Comparison of ENCODE assay signal across 8 mouse cellular contexts in the genomic region with DNA sequence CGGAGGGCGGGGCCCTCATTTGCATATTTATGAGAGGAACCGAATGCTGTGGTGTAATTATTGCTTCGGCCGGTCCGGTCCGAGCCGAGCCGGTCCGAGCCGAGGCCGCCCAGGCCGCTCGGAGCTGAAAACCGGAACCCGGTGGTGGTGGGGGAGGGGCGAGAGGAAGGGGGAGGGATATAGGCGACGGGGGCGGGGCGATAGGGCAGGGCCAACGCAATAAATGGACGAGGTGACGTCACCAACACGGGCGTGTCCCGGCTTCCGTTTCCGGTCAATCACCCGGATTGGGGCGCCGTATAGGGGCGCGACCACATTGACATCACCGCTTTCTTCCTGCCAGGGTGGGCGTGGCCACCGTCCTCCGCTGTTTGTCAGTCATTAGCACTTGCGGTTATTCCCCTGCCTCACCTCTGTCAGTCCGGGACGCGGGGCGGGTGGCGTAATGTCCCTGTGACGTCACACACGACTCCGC. TPM values are rescaled to one million over a fixed set of nuclear protein-coding genes. Genes with fewer than 3 reads are reported as not detected.
A peak's percentile ranks its signal among the peaks of the same experiment; 100 is the strongest.
DNase-seq lines count a peak whose midpoint lies in the region; ATAC-seq and TF ChIP-seq lines count a peak whose summit lies in the region.

No protein-coding gene starts in this region.

- DNase-seq in Patski (ENCODE audit: low read depth, low spot score): peak; percentile 50
- DNase-seq in cerebellum, postnatal 10 days: peak; percentile 99 to 100
- DNase-seq in frontal cortex, postnatal 25 days (ENCODE audit: low spot score in 2 of 2): peak; percentile 92 to 95
- peak; percentile 98 for DNase-seq in hindbrain, embryonic 14.5 days (ENCODE audit: low spot score)
- DNase-seq in layer of hippocampus, postnatal 25 days (ENCODE audit: extremely low spot score in 1 of 2, low spot score in 1 of 2): peak; percentile 93 to 98
- DNase-seq in lung, postnatal 14 days: peak; percentile 95
- peak; percentile 94 for DNase-seq in ovary, postnatal 36 days (ENCODE audit: low spot score)
- DNase-seq in thymus, postnatal 14 days: peak; percentile 86

- H3K27me3 ChIP-seq in Patski: peaks cover 8% of the 10 kb centered on the region
- H3K27me3 ChIP-seq in hindbrain, embryonic 14.5 days (ENCODE audit: control insufficient read depth, insufficient read depth, low read length): peaks cover 3% of the 10 kb centered on the region; the same call in 1 of the 2 replicates

- H3K4me3 ChIP-seq in hindbrain, embryonic 14.5 days (replicated peaks; ENCODE audit: low read length): peak overlapping the region; percentile 63

- no peak for TF ChIP-seq CTCF in Patski (IDR thresholded peaks at IDR 0.05)

- ATAC-seq in Patski: peak; percentile 6
- ATAC-seq in hindbrain, embryonic 14.5 days (ENCODE audit: low FRiP score): peak; percentile 49

- WGBS in hindbrain, embryonic 14.5 days: under 1% methylated on average over 46 of the region's 47 CpGs

- CTCF ChIA-PET in Patski (lab: Charles Lee): no interaction called here

- no peaks in the 10 kb centered on the region for H3K36me3 ChIP-seq in hindbrain, embryonic 14.5 days (replicated peaks; ENCODE audit: control insufficient read depth, insufficient read depth)

- H3K9me3 ChIP-seq in hindbrain, embryonic 14.5 days (ENCODE audit: control insufficient read depth, low read length): no peaks in the 10 kb centered on the region

- peak overlapping the region; percentile 68 for H3K4me2 ChIP-seq in hindbrain, embryonic 14.5 days (replicated peaks)

- 0 out of 2 replicates have a peak, but pooled peaks cover 3% of the 10 kb centered on the region for H3K4me1 ChIP-seq in hindbrain, embryonic 14.5 days (replicated peaks; ENCODE audit: control insufficient read depth, insufficient read depth, low read length)

- in situ Hi-C loops in Patski (cut with MboI; ENCODE audit: low pct_unique_long_range_greater_than_20kb): no loop called here

- H3K27ac ChIP-seq in hindbrain, embryonic 14.5 days: peak overlapping the region; percentile 96

- peak overlapping the region; percentile 75 for H3K9ac ChIP-seq in hindbrain, embryonic 14.5 days

- POLR2A ChIA-PET in Patski (lab: Charles Lee): no interaction called here

RNA-seq across cellular contexts. Expression of gene Ppp2r3d, which starts 51.2 kb away (rescaled TPM):
- 116 TPM for polyA plus RNA-seq in Patski (2021)
- 150 and 154 TPM in 2 replicates for polyA plus RNA-seq in hindbrain, embryonic 14.5 days (2014; fragmentation: Nextera tagmentation; extraction: Ambion mirVana)
- 100 to 1,000 TPM in 1 of 2 experiments, 10 to 100 TPM in 1; 85.5 to 103 TPM for total RNA-seq in layer of hippocampus, postnatal 25 days (2021)

Comparison
In these comparisons a context has a peak if more than half of its experiments do, and no peak if none do; other contexts are left out.
1. Peak in every context shown above with its lines: DNase-seq, ATAC-seq, H3K4me3 ChIP-seq and H3K27ac ChIP-seq.